Mouse (Mus musculus) ES-Bruce4 (cell line): ENCODE results near the gene Gm42715. TPM values are rescaled to one million over a fixed set of nuclear protein-coding genes. Genes with fewer than 3 reads are reported as not detected.

Experiments used
- H3K27ac ChIP-seq: 2 replicates; pipeline ENCODE4 v1.5.1; 2012; ENCODE audit warnings: low read length, inconsistent platforms; ENCODE audit not compliant: insufficient read depth
- H3K27me3 ChIP-seq: 2 replicates; pipeline ENCODE4 v1.6.1; 2012; ENCODE audit warnings: mild to moderate bottlenecking, low read length, inconsistent platforms; ENCODE audit not compliant: control insufficient read depth, poor library complexity, insufficient read depth, severe bottlenecking
- H3K36me3 ChIP-seq: 2 replicates; pipeline ENCODE4 v1.6.1; 2012; ENCODE audit warnings: inconsistent platforms, mild to moderate bottlenecking, low read length, moderate library complexity; ENCODE audit not compliant: control insufficient read depth, poor library complexity, insufficient read depth, severe bottlenecking
- H3K4me1 ChIP-seq: one replicate; pipeline ENCODE4 v1.8.1; 2011; ENCODE audit warnings: low read length; ENCODE audit not compliant: control insufficient read depth, insufficient read depth
- H3K4me3 ChIP-seq: 2 replicates; pipeline ENCODE4 v1.5.1; 2011; ENCODE audit warnings: low read depth, mild to moderate bottlenecking, low read length
- H3K9ac ChIP-seq: 2 replicates; pipeline ENCODE4 v1.6.1; 2012; ENCODE audit warnings: low read depth, mild to moderate bottlenecking, inconsistent platforms; ENCODE audit not compliant: poor library complexity, severe bottlenecking
- H3K9me3 ChIP-seq: replicated peaks from 2 replicates; pipeline ENCODE4 v1.6.1; 2012; ENCODE audit warnings: mild to moderate bottlenecking, low read length, inconsistent platforms; ENCODE audit not compliant: control insufficient read depth, poor library complexity, insufficient read depth, severe bottlenecking
- CTCF ChIP-seq: IDR thresholded peaks from one replicate; pipeline ENCODE4 v1.8.1; 2011; ENCODE audit warnings: low read depth, low read length
- EP300 ChIP-seq: IDR thresholded peaks from 2 replicates; pipeline ENCODE4 v1.6.1; 2011; ENCODE audit warnings: low read depth, low read length; ENCODE audit not compliant: insufficient read depth
- POLR2A ChIP-seq: IDR thresholded peaks from one replicate; pipeline ENCODE4 v1.8.1; 2011; ENCODE audit warnings: low read length; ENCODE audit not compliant: insufficient read depth
- polyA plus RNA-seq: library from polyadenylated mRNA; stranded (reverse); fragments of >200 nt; gene quantifications from 2 replicates; pipeline ENCODE4 v1.2.4, GENCODE M21; 2011; ENCODE audit warnings: low read depth; ENCODE audit not compliant: missing spikeins, insufficient read depth, insufficient read length

The Gm42715 gene
- polyA plus RNA-seq, 1 experiment = 13.6 TPM

- Histone ChIP-seq H3K27ac (no peak overlapping the region), H3K27me3 (no peaks in the 10 kb centered on the region; the same call in 1 of the 2 replicates), H3K9me3 (peaks cover 50% of the 10 kb centered on the region), H3K4me1 (no peaks in the 10 kb centered on the region), H3K4me3 (no peak overlapping the region), H3K9ac (no peak overlapping the region), H3K36me3 (no peaks in the 10 kb centered on the region)
- TF ChIP-seq CTCF (no peak), POLR2A (no peak), EP300 (no peak)
These were observed 92.2 kb downstream of the Gm42715 start for GRCm38 (mm10) chr7:127611561-127611960.

DNA sequence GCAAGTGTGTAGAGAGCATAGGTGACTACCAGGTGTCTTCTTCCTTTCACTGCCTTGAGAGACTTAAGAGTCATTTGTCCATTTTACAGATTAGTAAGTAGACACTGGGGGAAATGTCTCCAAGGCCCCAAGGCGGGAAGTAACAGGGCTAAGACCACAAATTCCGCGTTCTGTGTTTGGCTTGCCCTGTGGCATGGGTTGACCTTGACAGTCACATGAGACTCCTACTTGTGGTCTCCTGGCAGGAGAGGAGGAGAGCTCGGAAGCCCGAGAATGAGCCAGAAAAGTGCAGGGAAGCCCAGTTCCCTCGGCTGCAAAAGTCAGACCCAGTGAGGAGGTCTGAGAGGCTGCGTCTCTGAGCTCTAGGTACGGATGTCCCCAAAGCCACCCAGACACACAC, 94.1 kb downstream of the Gm42715 start:
- H3K27me3 ChIP-seq = no peaks in the 10 kb centered on the region; the same call in 1 of the 2 replicates
- no peaks in the 10 kb centered on the region for H3K4me1 ChIP-seq
- H3K36me3 ChIP-seq = no peaks in the 10 kb centered on the region
- H3K9me3 ChIP-seq = peaks cover 60% of the 10 kb centered on the region
- TF ChIP-seq EP300 (no peak), POLR2A (no peak), CTCF (no peak)
- H3K4me3 ChIP-seq = no peak overlapping the region
- no peak overlapping the region for H3K27ac ChIP-seq
- no peak overlapping the region for H3K9ac ChIP-seq

- Histone ChIP-seq H3K36me3 (no peaks in the 10 kb centered on the region), H3K4me3 (peak overlapping the region; percentile 65), H3K9me3 (peaks cover 59% of the 10 kb centered on the region), H3K9ac (peak overlapping the region; percentile 97), H3K27ac (no peak overlapping the region), H3K27me3 (no peaks in the 10 kb centered on the region; the same call in 1 of the 2 replicates), H3K4me1 (no peaks in the 10 kb centered on the region)
- TF ChIP-seq POLR2A (no peak), EP300 (no peak), CTCF (no peak)
These were observed 94.7 kb downstream of the Gm42715 start for GRCm38 (mm10) chr7:127614091-127614490.

DNA sequence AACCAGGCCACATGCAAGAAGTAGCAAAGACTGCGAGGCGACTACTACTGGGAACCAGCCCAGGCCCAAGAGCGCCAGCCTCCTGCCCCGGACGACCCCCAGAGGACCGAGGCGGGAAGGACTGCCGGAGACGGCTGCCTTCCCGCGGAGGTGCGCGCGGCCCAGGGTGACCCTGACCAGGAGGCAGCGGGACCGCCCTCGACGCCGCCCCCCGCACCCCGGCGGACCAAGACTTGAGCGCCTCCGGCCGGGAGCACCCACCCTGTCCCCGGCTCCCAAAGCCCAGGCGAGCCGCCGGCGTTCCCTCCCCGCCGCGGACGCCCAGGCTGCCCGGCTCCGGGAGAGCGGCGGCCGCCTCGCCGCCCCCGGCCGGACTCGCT, 95.1 kb downstream of the Gm42715 start:
- H3K4me1 ChIP-seq = no peaks in the 10 kb centered on the region
- peak overlapping the region; percentile 65 for H3K4me3 ChIP-seq
- TF ChIP-seq POLR2A = no peak
- no peak for TF ChIP-seq EP300
- TF ChIP-seq CTCF = no peak
- peaks cover 55% of the 10 kb centered on the region for H3K9me3 ChIP-seq
- H3K36me3 ChIP-seq = no peaks in the 10 kb centered on the region
- peak overlapping the region; percentile 97 for H3K9ac ChIP-seq
- H3K27me3 ChIP-seq = no peaks in the 10 kb centered on the region; the same call in 1 of the 2 replicates
- no peak overlapping the region for H3K27ac ChIP-seq

DNA sequence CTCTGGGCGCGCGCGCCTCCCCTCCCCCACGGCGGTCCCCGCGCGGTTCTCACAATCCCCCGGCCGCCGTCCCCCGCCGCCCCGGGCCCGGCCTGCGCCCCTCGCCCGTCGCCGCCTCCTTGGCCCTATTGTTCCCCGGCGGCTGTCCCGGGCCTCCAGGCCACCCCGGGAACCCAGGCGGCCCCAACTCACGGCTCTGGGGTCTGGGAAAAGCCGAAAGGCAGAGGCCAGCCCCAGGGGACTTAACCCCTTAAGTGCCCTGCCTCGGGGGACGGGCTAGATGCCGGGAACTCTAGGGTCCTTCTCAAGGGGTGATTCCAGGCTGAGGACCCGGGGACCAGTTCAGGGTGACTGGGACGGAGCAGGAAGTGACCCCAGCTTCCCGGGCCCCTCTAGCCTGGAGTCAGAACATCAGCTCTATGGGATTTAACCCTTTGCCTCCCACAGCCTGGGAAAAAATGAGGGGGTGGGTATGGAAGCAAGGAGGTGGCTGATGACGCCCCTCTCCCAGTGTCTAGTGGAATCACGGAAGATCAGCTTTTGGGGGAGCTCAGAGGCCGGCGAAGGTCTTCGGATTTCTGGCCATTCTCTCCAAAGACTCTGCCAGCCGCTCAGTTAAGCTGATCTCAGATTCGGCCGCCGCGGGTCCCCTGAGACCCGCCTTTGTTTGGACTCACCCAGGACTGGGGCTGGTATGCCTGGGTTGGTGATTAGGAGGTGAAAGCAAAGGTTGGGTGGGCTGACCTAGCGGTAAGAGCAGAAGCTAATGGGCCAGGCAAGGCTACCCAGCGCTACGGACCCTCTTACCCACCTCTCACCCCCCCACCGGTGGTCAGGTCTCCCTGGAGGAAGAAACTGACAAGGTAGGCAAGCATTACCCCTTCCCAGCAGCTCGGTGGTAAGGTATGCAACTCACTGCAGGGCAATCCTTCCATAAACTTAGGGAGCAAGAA, 95.8 kb downstream of the Gm42715 start, which contains the start of gene Zfp629:
Gene Zfp629 (minus strand): TSS at position 907 of the 953 bp plus-strand sequence.
- no peaks in the 10 kb centered on the region for H3K4me1 ChIP-seq
- no peaks in the 10 kb centered on the region for H3K36me3 ChIP-seq
- H3K27ac ChIP-seq = no peak within 1 kb of the TSS
- no peaks in the 10 kb centered on the region; the same call in 1 of the 2 replicates for H3K27me3 ChIP-seq
- peaks cover 48% of the 10 kb centered on the region for H3K9me3 ChIP-seq
- H3K4me3 ChIP-seq = peak within 1 kb of the TSS; percentile 65
- H3K9ac ChIP-seq = peak within 1 kb of the TSS; percentile 97
- TF ChIP-seq CTCF (no peak), EP300 (no peak), POLR2A (no peak)

GRCm38 (mm10) chr7:127616336-127616735, 97.0 kb downstream of the Gm42715 start:
- Histone ChIP-seq H3K4me1 (no peaks in the 10 kb centered on the region), H3K4me3 (no peak overlapping the region), H3K27me3 (no peaks in the 10 kb centered on the region; the same call in 1 of the 2 replicates), H3K9me3 (peaks cover 36% of the 10 kb centered on the region), H3K36me3 (no peaks in the 10 kb centered on the region), H3K27ac (no peak overlapping the region), H3K9ac (no peak overlapping the region)
- TF ChIP-seq EP300 (no peak), CTCF (no peak), POLR2A (no peak)

Other genes starting within 250 kb of the Gm42715 start
- gene Sephs2, start 245.5 kb upstream of the Gm42715 start, polyA plus RNA-seq = 77.5 and 80.3 TPM in 2 replicates
- gene Itgal, start 223.3 kb upstream of the Gm42715 start, polyA plus RNA-seq = 0.55 and 0.81 TPM in 2 replicates
- 7.0 and 7.8 TPM in 2 replicates for gene Zfp768, start 174.0 kb upstream of the Gm42715 start, polyA plus RNA-seq
- 4.2 and 7.5 TPM in 2 replicates for gene Zfp747, start 143.5 kb upstream of the Gm42715 start, polyA plus RNA-seq
- gene 9130019O22Rik, start 132.4 kb upstream of the Gm42715 start, polyA plus RNA-seq = 1.7 and 2.1 TPM in 2 replicates
- gene E430018J23Rik, start 126.0 kb upstream of the Gm42715 start, polyA plus RNA-seq = 2.0 and 6.1 TPM in 2 replicates
- 1.4 and 1.9 TPM in 2 replicates for gene Zfp764, start 112.8 kb upstream of the Gm42715 start, polyA plus RNA-seq
- 20.3 and 24.9 TPM in 2 replicates for gene Zfp688, start 97.5 kb upstream of the Gm42715 start, polyA plus RNA-seq
- 2.7 and 2.8 TPM in 2 replicates for gene Zfp689, start 70.4 kb upstream of the Gm42715 start, polyA plus RNA-seq
- gene Prr14, start 60.0 kb upstream of the Gm42715 start, polyA plus RNA-seq = 45.3 and 48.0 TPM in 2 replicates
- gene Fbrs, start 40.4 kb upstream of the Gm42715 start, polyA plus RNA-seq = 21.8 and 25.3 TPM in 2 replicates
- gene Srcap, start 7.6 kb upstream of the Gm42715 start, polyA plus RNA-seq = 106 and 114 TPM in 2 replicates
- gene Tmem265, start 41.8 kb downstream of the Gm42715 start, polyA plus RNA-seq = 2.9 and 3.2 TPM in 2 replicates
- gene Phkg2, start 53.8 kb downstream of the Gm42715 start, polyA plus RNA-seq = 38.1 and 44.6 TPM in 2 replicates
- gene Ccdc189, start 69.0 kb downstream of the Gm42715 start, polyA plus RNA-seq = 3.3 and 4.7 TPM in 2 replicates
- gene Rnf40, start 69.2 kb downstream of the Gm42715 start, polyA plus RNA-seq = 39.4 and 41.6 TPM in 2 replicates
- 4.9 and 6.0 TPM in 2 replicates for gene Zfp629, start 96.2 kb downstream of the Gm42715 start, polyA plus RNA-seq
- 48.6 and 49.8 TPM in 2 replicates for gene Bcl7c, start 189.3 kb downstream of the Gm42715 start, polyA plus RNA-seq
- 8.8 and 13.9 TPM in 2 replicates for gene Ctf1, start 193.2 kb downstream of the Gm42715 start, polyA plus RNA-seq
- not detected in 2 replicates for gene Ctf2, start 212.6 kb downstream of the Gm42715 start, polyA plus RNA-seq
- 55.1 and 58.3 TPM in 2 replicates for gene Fbxl19, start 225.0 kb downstream of the Gm42715 start, polyA plus RNA-seq